Mouse (Mus musculus): ENCODE results near the gene Myf5. TPM values are rescaled to one million over a fixed set of nuclear protein-coding genes. Genes with fewer than 3 reads are reported as not detected.

The Myf5 gene
- not detected for polyA plus RNA-seq (2014; fragmentation: Illumina TruSeq; extraction: RNeasy Lipid Tissue Mini Kit (QIAGEN cat#74804); ENCODE audit: low read depth, low replicate concordance)

DNA sequence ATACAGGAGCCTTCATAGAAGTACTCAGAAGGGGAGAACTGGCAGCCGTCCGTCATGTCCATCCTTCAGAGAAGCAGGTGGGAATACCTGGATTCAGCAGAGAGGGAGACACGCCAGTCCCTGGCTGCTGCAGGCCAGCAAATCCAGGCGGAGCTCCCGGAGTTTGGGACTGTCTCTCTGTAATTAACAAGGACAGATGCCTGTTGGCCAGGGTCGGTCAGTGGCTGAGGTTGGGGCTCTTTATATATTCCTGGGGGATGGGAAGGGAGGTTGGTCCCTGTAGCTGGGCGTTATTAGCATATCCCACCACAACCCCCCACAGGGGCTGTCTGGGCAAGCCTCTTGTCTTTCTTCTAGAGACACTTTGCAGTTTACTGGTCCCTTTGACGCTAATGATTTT, at the start of gene Myf5:
TSS of gene Myf5 (minus strand) at position 265 of the 400 bp plus-strand sequence.

DNA sequence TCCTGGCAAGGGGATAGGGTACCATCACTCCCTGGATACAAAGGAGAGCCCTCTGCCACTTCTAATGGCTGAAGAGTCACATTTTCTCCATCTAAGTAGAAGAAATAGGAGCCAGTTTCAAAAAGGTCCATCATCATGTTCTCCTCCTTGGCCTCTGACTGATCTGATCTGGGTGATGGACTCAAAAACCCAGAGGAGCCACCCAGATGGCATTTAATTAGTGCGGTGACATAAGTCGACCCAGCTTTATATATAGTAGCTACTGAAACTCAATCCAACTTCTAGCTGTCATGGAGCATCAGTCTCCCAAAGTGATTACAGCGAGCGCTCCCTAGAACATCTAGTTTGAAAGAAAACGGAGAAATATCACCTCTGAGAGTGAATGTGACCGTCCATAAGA, 8.6 kb upstream of the Myf5 start, which contains the start of gene Myf6:
TSS of gene Myf6 (minus strand) at position 170 of the 400 bp plus-strand sequence.

Other genes starting within 250 kb of the Myf5 start
- gene Lin7a, start 214.4 kb downstream of the Myf5 start, polyA plus RNA-seq (2014; fragmentation: Illumina TruSeq; extraction: RNeasy Lipid Tissue Mini Kit (QIAGEN cat#74804); ENCODE audit: low read depth, low replicate concordance) = 4.8 TPM
- gene Myf6, start 8.6 kb upstream of the Myf5 start, polyA plus RNA-seq (2014; fragmentation: Illumina TruSeq; extraction: RNeasy Lipid Tissue Mini Kit (QIAGEN cat#74804); ENCODE audit: low read depth, low replicate concordance) = not detected
- 0.08 TPM for gene Ptprq, start 233.9 kb upstream of the Myf5 start, polyA plus RNA-seq (2014; fragmentation: Illumina TruSeq; extraction: RNeasy Lipid Tissue Mini Kit (QIAGEN cat#74804); ENCODE audit: low read depth, low replicate concordance)

All from kidney, adult 10 weeks (tissue).